Mouse (Mus musculus): ENCODE data around the gene Olfr1211.

The Olfr1211 gene

DNA sequence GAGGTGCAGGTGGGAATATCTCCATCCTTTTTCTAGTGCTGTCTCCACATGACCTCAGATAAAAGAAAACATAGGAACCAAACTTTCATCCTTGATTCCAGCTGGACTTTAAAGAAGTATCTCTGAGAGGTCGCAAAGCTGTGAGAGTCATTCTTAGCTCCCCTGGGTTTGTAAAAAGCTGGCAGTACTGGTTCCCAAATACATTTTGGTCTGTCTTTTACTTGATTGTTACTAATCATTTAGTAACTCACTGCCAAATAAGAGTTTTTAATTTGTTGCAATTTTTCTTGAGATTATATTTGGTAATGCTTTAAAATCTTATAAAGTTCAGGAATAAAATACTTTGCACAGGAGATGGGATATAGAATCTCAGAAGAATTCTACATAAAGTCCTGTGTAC lies at the start of gene Olfr1211:
Olfr1211 (minus strand) TSS at position 101 of the 400 bp plus-strand sequence.
- DNase-seq (ENCODE audit: low spot score in 2 of 2), result no peak

DNA sequence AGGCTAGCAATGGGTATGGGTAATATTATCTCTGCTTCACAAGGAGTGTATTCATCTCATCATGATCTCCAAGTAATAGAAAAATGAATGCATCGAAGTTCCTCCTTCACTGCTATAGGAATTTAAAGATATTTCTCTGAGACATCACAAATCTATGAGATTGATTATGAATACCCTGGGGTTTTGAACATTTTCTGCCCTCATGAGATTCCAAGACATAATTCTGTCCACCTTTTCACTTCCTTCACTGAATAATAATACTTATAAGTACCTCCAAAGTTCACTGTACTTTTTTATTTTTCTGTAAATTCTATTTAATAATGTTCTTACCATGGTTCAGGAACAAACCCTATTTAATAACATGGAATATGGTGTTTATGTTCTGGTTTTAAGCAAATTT lies 42.3 kb upstream of the Olfr1211 start, which contains the start of gene Gm13762:
Gm13762 (minus strand) TSS at position 101 of the 400 bp plus-strand sequence.
- DNase-seq (ENCODE audit: low spot score in 2 of 2), result no peak

DNA sequence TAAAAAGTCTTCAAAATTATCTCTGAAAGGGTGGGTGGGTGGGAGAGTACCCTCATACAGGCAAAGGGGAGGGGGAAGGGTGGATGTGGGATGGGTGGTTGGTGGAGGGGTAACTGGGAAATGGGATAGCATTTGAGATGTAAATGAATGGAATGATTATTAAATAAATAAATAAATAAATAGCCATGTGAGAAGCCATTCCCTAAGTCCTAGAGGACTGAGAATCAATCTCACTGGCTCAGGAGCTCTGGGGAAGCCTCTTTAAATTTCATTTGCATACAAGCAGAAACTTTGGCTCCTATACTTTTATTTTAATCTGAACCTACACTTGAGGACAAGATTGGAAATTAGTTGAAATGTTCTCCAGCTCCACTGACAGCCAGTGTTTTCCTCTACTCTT lies 15.8 kb upstream of the Olfr1211 start, which contains the start of gene Olfr1212:
Olfr1212 (plus strand) TSS at position 301 of the 400 bp plus-strand sequence.
- no peak for DNase-seq (ENCODE audit: low spot score in 2 of 2)

- no peak for DNase-seq (ENCODE audit: low spot score in 2 of 2)
Measured at GRCm38 (mm10) chr2:88915057-88915456, 22.9 kb downstream of the Olfr1211 start, which contains the start of gene Olfr1209. Gene Olfr1209, minus strand, starts transcription at chr2:88915157.

GRCm38 (mm10) chr2:88902211-88902610 lies 35.7 kb downstream of the Olfr1211 start, which contains the start of gene Olfr1208:
Gene Olfr1208, minus strand, starts transcription at chr2:88902311.
- no peak for DNase-seq (ENCODE audit: low spot score in 2 of 2)
